Mouse (Mus musculus): ENCODE data around the gene Psmd6.

Gene Psmd6

DNA sequence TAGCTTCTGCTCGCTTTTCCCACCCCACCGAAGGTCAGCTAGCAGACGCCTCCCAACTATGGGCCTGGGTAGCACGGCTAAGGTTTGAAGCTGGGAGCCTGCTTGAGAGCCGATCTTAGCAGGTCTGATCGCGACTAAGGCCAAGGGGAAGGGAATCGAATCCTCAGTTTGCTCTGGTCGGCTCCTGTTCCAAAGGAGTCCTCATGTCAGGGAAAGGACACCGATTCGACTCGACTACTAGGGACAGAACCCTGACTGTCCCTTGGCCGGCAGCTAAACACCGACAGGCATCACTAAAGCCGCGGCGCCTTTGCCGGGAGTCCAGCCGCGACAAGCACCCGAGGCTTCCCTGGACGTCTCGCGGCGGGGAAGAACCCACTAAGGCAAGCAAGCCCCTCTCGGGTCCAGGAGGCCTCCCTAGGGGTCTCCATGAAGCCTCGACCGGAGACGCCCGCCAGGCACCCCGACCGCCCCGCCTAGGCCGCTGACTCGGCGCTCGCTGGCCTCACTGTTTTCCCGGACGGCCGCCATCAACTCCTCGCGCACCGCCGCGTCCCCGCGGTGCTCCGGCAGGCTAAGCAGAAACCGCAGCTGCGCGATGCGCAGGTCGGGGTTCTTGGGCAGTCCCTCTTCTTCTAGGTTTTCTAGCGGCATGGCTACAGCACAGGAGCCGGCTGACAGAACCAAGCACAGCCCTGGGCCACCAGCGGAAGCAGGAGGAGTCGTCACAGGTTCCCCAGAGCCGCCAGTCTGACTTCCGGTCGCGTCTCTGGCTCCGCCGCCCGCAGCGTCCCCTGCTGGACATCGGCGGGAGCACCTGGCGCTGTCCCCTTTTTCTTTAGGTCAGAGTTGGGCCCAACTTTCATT is at the start of gene Psmd6:
TSS of gene Psmd6 (minus strand) at position 755 of the 867 bp plus-strand sequence.
- DNase-seq (ENCODE audit: low spot score) = peak; percentile 90

DNA sequence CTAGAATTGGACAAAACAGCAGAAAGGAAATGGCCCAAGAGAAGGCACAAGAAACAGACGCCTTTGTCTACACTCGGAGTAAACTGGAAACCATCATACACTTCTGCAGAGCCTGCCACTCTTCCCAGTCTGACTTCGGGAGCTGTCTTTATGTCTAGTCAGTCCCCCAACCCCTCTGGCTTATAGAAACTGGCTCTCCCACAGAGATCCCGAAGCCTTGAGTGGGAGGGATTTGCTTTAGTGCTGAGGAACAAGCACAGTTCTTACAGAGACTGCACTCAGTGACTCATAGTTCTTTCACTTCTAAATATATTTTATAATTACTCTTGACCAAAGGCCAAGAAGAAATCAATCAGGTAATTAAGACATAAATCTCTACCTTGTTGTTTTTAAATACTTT is 10.1 kb downstream of the Psmd6 start:
- DNase-seq (ENCODE audit: low spot score) = no peak

DNA sequence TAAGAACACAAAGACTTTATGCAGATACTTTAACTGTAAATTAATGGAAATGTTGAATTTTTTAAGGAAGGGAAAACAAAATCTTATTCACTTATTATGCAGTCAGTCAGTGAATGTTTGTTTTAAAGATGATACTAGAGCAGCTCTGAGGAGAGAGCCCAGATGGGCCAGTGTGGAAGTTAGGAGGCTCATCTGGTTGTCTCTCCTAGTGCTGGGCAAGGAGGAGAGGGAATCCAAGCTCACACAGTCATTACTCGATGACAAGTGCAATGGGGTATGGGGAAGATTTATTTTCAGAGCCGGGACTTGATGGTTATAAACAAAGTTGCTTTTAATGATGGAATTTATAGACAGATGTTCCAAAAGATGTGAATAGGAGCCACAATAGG is 15.9 kb downstream of the Psmd6 start:
- DNase-seq (ENCODE audit: low spot score) = no peak

DNA sequence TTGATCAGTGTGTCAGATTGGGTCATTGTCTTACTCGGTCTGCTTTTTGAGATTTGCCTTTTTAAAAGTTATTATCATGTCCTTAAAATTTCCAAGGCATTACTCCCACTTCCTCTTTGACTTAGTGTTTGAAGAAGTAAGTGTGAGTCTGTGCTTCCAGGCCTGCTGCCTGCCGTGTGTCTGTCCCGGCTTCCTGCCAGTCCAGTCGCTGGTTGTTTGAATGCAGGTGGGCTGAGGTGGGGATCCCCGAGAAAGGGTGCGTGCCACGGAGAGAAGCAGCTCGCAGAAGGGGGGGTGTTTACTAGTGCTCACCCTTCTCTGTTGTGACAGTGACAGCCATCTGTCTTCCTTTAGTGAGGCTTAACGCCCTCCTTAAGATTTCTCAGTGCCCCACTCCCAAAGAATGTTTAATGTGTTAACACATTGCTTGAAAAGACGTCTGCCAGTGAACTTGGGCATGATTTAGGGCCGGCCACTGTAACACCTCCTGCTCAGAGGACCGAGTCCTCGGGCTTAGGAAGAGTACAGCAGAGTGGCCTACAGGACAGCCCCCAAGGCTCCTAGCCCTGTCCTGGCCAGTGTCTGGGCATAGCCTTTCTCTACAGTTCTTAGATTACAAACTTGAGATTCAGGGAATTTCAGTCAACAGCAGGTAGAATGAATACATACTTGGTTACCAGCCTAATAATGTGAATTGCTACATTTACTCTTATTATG is 16.4 kb downstream of the Psmd6 start:
- no peak for DNase-seq (ENCODE audit: low spot score)

DNA sequence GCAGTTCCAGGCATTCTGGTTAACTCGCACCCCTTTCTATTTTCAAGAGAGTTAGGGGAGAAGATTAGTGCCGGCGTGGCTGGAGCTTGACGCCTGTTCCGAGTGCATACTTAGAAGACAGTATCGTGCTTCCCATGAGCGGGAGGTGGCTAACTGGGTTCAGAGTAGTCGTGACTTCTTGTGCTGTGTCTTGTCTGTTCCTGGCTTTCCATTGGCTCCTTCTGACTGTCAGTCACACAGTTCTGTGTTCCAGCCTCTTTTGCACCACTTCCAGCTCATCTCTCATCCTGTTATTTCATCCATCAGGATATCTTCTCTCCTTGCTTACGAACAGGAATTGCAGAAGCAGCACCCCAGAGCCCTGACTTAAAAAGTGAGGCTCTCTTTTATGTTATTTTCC is 19.5 kb downstream of the Psmd6 start:
- no peak for DNase-seq (ENCODE audit: low spot score)

DNA sequence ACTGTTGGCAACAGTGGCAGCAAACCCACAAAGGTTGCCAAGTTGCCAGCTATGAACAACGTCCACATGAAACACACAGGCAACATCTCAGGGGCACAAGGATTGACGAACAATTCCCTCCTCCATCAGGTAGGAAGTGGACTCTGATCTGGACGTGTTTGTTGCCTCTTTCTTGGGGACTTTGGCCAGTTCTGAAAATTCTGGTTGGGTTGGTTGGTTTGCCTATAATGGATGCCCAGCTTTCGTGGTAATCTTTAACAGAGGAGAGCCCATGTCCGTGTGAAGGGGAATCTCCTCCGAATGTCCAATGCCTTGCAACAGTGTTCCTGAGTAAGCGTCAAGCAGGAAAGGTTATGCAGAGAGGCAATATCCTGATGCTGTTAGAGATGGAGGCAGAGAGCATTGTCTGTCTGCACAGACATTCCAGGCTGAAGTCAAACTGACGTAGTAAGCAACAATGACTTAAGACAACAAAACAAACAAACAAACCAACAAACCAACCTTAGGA is 20.0 kb downstream of the Psmd6 start:
- DNase-seq (ENCODE audit: low spot score) = no peak

DNA sequence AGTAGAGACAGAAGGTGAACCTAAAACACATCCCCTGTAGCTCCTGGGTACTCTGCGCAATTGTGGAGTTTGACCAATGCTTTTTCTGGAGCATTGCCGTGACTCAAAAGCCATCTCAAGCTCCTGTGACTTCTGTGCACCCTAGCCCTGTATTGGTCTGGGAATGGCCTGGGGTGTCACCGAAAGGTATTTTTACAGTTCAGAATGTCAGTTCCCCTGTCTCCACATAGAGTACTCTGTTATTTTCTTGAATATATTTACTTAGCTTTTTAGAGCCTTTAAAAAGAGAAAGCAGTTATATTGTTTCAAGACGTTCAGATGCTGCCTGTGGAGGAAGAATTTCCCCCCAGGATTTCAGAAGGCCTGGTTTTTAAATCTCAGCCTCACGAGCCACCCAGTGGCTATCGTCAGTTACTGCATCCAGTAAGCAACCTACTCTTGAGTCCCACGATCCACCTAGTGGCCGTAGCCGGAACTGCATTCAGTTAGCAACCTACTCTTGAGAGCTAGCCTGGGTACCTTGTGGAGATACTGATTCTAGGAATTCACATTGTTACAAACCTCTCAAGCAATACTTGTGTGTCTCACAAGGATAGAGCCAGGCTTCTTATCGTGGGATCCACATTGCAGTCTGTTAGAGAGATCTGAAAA is 22.3 kb downstream of the Psmd6 start:
- peak; percentile 83 for DNase-seq (ENCODE audit: low spot score)

DNA sequence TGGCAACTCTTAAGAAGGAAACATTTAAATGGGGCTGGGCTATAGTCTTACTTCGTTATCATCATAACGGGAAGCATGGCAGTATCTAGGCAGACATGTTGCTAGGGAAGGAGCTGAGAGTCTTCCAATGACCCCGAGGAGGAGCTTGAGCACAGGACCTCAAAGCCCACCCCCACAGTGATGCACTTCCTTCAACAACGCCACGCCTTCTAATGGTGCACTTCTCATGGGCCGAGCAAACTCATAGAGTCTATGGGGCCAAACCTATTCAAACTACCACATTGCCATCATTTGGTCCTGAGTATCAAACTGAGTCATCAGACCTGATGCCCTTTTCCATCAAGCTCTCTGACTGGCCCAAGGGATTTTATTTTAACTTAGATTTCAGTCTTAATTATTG is 30.2 kb downstream of the Psmd6 start:
- DNase-seq (ENCODE audit: low spot score) = no peak

DNA sequence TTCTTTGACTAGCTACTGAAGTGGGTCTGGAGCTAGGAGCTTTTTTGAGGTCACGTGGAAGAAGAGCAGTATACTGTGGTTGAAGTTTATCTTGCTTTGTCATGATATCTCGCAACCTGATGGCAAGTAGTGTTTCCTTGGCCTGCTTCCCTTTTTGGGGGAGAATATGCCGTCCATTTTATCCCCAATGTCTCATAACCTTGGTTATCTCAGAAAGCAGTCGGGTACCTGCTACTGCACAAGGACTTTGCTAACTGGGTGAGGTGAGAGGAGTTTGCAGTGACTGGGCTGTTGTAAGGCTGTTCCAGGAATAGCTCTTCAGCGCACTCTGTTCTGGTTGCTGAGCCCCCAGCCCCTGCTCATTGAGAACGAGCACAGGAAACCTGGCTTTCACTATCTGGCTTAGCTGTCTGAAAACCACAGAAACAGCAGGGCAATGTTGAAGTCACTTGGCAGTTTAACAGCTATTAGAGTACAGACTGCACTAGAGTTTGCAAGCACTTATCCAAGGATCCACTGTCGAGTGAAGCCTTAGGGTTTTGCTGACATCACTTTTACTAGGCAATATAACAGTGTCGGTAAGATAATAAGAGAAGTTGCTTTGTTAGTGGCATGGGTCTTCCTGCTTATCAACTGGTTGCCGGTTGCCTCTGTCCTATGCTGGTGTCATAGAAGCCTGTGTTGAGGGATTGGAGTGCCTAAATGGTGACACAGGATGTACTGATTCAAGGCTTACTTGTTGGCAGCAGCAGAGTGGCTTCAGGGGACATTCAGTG is 32.6 kb downstream of the Psmd6 start:
- no peak for DNase-seq (ENCODE audit: low spot score)

DNA sequence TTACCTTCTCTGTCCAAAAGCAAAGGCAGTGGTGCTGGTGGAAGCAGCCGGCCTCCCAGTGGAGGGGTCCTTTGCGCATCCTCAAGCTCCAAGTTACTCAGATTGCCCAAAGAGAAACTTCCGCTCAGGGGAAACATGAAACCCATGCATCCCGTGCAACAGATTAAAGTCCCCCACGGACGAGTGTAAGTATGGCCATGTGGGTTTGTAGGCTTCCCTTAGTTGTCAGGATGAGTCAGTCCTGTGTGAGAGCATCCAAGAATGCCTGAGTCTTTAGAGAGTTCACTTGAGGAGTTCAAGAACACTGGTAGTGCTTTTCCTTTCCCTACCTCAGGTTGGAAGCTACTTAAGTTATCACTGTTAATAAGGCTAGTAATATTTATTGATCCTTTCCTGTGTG is 33.4 kb downstream of the Psmd6 start:
- DNase-seq (ENCODE audit: low spot score) = no peak

DNA sequence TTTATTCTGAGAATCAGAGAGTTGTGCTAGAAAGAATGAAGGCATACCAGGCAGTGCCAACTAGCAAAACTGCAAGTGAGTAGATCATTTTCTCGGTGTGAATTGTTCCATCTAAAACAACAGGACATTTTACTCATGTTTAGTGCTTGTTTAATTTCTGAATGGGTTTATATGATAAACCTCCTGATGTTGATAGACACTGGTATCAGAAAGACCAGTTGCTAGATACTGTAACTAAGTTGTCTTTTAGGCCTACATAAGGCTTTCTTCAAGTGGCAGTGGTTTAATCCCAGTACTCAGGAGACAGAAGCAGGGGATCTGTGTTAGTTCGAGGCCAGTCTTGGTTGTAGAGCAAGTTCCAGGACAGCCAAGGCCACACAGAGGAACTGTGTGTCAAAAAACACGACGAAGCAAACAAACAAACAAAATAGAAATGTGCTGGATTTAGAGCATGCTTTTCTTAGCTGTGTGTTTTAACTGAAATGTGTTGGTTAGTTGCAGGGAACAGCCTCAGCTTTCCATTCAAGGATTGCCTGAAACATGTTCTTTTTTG is 34.0 kb downstream of the Psmd6 start:
- no peak for DNase-seq (ENCODE audit: low spot score)

DNA sequence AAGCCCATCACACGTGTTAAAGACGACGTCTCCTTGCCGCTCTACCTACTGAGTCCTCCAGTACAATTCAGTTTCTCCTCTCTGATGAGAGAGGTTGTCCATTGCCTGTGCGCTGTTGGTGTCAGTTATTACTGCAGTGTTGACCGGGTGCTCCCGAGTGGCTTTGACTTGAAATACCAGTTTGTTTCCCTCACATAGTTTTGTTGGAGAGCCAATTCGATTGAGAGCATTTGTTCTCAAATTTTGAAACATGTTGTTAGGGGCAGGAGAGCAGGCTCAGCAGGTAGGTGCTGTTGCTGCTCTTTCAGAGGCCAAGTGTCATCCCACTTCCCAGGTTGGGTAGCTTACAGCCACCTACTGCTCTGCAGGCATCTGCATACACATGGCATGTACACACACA is 37.0 kb downstream of the Psmd6 start:
- DNase-seq (ENCODE audit: low spot score) = no peak

DNA sequence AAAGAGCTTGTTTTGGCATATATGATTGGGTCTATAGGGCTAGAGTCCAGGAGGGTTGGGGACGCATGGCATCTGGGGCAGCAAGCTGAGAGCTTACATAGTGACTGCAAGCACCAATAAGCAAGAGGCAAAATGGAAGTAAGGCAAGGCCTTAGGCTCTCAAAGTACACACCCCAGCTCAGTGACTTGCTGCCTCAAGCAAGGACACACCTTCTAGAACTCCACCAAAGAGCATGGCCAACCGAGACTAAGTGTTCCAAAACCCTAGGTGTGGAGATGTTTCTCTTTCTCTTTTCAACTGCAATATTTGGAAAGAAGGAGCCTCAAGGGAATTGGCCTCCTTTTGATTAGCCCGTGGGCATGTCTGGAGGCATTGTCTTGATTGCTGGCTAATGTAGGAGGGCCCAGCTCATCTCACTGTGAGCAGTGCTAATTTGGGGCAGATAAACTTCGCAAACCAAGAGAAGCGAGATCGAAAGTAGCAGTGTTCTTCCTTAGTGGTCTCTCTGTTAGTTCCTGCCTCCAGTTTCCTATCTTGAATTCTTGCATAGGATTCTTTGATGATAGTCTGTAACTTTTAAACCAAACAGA is 40.1 kb downstream of the Psmd6 start:
- DNase-seq (ENCODE audit: low spot score) = no peak

DNA sequence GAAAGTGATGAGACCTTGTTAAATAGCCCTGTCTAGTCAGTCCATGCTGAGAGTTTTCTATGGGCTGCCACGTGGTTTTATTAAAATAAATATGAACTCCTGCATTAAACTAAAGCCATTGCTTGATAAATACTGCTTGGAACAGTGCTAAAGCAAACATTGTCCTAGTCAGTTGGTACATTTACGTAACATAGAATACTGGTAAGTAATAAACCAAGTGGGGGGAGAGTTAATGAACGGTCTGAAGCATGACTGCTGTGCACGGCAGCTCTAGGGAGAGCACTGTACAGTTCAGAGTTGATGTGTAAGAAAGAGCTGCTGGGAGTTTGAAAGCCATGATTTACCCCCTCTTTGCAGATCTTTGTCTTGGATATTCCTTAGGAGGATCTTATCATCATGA is 49.3 kb downstream of the Psmd6 start:
- no peak for DNase-seq (ENCODE audit: low spot score)

DNA sequence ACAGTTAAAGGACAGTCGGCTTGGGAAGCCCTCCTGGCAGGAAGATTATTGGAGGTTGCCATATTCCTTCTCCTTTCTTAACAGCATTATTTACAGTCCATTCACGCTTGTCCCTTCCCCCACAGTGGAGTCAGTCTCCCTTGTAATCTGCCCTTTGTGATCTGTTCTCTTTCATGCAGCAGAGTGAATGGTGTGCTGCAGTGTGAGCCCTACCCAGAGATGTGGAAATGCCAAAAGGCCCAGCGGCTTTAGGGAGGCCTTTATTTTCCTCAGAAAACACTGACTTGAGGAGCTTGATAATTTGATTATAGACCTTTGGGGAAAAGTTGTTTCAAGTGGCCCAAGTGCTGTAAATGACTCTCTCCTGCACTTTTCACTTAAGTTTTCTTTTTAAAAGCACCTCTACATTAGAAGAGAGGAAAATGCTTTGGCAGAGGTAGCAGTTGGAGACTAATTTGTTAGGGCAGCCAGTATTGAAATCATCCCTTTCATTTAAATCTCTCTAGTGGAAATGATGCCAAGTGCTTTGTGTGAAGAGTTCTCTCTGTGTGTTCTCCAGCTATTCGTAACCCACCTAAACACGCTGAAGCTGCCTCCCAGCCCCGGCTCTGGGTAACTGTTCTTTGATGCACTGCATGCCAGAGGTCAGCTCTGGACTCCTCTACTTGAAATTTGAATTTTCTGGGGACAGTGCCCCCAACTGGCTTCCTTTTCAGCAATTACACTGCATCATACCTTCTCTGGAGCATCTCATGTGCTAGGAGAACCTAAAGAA is 50.1 kb downstream of the Psmd6 start:
- DNase-seq (ENCODE audit: low spot score) = no peak

DNA sequence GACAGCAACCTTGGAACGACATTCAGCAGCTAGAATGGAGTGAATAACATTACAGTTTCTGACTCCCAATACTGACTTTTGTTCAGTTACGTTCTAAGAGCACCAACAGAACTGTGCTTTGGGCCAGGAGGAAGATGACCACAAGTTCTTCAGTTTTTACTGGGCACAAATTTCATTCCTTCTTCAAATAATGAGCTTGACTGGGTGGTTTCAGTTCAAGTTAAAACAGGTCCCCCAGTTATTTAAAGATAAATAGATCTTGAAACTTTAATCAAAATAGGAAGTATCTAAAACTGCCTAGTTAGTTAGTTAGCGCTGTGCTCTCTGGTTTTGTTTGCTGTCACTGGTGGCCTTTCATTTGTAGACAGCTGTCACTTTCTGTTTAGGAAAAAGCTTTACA is 52.2 kb downstream of the Psmd6 start:
- DNase-seq (ENCODE audit: low spot score) = no peak

DNA sequence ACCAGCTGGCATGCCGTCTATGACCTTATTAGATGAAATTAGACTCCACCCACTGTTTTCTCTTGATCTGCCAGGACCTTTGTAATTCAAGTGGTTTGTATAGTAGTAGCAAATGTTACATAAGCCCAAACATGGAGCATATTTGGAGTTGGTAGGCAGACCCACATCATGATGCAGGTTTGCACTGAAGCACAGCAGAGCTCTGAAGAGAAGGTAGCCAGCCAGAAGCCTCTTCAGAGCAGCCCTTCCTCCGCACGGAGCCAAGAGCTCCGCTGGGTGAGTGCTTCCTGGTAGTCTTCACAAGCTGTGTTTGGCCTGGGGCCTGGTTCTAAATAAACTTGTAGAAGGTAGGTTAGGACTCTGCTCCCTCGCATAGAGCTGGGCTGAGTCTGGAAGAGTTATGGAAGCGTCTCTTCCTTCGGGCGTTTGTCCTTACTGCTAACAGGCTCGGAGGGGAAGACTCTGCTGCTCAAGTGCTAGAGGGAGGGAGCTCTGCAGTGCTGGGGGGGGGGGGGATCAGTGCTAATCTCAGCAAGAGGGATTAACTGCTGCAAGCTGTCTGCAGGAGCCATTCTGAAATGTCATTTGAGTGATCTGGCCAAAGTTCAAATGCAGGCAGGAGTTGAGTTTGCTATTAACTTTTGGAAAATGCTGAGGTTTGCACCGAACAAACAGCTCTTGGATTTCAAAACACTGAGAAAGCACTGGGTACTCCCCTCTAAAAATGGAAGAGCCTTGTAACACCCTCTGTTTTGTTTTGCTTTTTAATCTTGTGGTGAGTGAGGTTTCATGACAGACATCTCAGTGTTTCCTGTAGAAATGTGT is 52.9 kb downstream of the Psmd6 start:
- no peak for DNase-seq (ENCODE audit: low spot score)

DNA sequence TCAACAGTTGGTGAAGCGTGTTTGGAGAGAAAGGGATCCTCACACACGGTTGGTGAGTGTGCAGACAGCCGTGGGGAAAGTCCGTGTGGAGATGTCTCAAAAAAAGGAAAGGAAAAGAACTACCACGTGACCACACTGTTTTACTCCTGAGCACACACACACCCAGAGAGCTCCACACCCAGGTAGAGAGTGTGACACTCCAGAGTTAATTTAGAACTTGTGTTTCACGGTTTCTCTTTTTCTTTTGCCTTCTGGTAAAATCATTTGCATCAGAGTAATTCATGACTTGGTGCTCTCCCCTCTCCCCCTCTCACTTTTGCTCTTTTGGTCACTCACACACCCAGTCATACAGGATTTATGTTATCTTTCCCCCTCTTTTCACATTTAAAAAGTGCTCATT is 54.5 kb downstream of the Psmd6 start:
- no peak for DNase-seq (ENCODE audit: low spot score)

DNA sequence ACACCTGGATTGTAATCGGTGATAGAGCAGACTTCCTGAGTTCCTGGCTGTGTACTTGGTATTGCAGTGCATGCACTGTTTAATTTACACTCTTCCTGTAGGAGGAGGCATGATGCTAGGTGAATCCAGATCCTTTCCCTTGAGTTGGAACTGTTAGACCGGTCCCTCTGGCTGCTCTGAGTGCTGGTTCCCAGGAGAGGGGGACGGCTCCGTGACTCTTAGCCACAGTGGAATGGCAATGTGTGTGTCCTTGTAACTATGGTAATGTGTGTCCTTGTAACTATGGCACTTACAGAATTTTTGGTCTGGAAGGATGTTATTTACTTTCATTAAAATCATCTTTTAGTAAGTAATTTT is 55.7 kb downstream of the Psmd6 start:
- no peak for DNase-seq (ENCODE audit: low spot score)

Measured in testis, postnatal 14 days (tissue).